Mouse (Mus musculus) hindbrain, embryonic 11.5 days (tissue): Measurements from ENCODE around the gene Mapk3. TPM values are rescaled to one million over a fixed set of nuclear protein-coding genes. Genes with fewer than 3 reads are reported as not detected.

ENCODE experiments used
- ATAC-seq: fragments of 200-750 bp; cut with Nextera tagmentation; 2 replicates; pipeline ENCODE4 v1.8.0; 2017; ENCODE audit warnings: mild to moderate bottlenecking, moderate TSS enrichment, moderate library complexity; ENCODE audit not compliant: low FRiP score
- DNase-seq: peaks from one replicate; pipeline ENCODE4 v3.0.0-alpha.2; 2015; ENCODE audit warnings: low spot score
- H3K27ac ChIP-seq: fragments of 300-500 bp; sonication (generic); 2 replicates; pipeline ENCODE4 v1.5.1; 2014; ENCODE audit warnings: mild to moderate bottlenecking, low read depth, low read length
- H3K27me3 ChIP-seq: fragments of 300-500 bp; sonication (generic); 2 replicates; pipeline ENCODE4 v1.6.1; 2014; ENCODE audit warnings: mild to moderate bottlenecking, low read length, moderate library complexity, mixed read lengths; ENCODE audit not compliant: control insufficient read depth, insufficient read depth
- H3K36me3 ChIP-seq: fragments of 300-500 bp; sonication (generic); 2 replicates; pipeline ENCODE4 v1.6.1; 2014; ENCODE audit warnings: mild to moderate bottlenecking, low read length, moderate library complexity, mixed read lengths; ENCODE audit not compliant: control insufficient read depth, insufficient read depth
- H3K4me1 ChIP-seq: fragments of 300-500 bp; sonication (generic); replicated peaks from 2 replicates; pipeline ENCODE4 v1.6.1; 2014; ENCODE audit warnings: low read length, mixed read lengths; ENCODE audit not compliant: control insufficient read depth, insufficient read depth
- H3K4me2 ChIP-seq: fragments of 300-500 bp; sonication (generic); replicated peaks from 2 replicates; pipeline ENCODE4 v1.6.1; 2014; ENCODE audit warnings: mild to moderate bottlenecking, low read depth, low read length
- H3K4me3 ChIP-seq: fragments of 300-500 bp; sonication (generic); 2 replicates; pipeline ENCODE4 v1.5.1; 2014; ENCODE audit warnings: low read depth, low read length
- H3K9ac ChIP-seq: fragments of 300-500 bp; sonication (generic); 2 replicates; pipeline ENCODE4 v1.6.1; 2014; ENCODE audit warnings: low read depth, low read length
- H3K9me3 ChIP-seq: fragments of 300-500 bp; sonication (generic); 2 replicates; pipeline ENCODE4 v1.6.1; 2016; ENCODE audit warnings: low read length; ENCODE audit not compliant: control insufficient read depth
- WGBS: fragments of 180-500 bp; shearing (Covaris S2); extraction: QIAGEN DNeasy Blood & Tissue Kit; methylation state at CpG from one replicate; pipeline ENCODE4 v1.1.7; 2014; 5-methylcytosine and 5-hydroxymethylcytosine counted together
- polyA plus RNA-seq: library from polyadenylated mRNA; unstranded; fragments of >200 nt; fragmentation: Nextera tagmentation; extraction: Ambion mirVana; gene quantifications from 2 replicates; pipeline ENCODE4 v1.2.1, GENCODE M21; 2014

Mapk3 gene
- polyA plus RNA-seq, 1 experiment from 2014 or later: 51.8 TPM

DNA sequence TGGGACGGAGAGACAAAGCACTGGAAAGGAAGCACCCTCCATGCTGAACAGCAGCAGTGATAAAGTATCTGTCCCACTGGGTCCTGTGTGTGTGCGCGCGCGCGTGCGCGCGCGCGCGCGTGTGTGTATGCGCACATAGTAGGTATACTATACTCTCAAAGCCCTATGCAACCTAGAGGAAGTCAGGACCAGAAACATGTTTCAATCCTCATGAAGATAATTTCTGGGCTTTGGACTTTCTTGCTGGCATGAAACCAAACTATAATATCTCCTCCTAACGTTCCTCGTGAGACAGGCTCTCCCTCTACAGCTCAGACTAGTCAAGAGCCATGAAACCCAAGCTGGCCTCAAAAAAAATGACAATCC lies 41.6 kb downstream of the Mapk3 start:
- Histone ChIP-seq H3K36me3 (peaks cover 5% of the 10 kb centered on the region; the same call in 1 of the 2 replicates), H3K27ac (no peak overlapping the region), H3K4me2 (no peak overlapping the region), H3K4me3 (no peak overlapping the region), H3K9ac (no peak overlapping the region), H3K4me1 (peaks cover 2% of the 10 kb centered on the region), H3K27me3 (no peaks in the 10 kb centered on the region), H3K9me3 (no peaks in the 10 kb centered on the region)
- 96% methylated on average over 16 of the region's 16 CpGs for WGBS
- DNase-seq (no peak), ATAC-seq (no peak)

DNA sequence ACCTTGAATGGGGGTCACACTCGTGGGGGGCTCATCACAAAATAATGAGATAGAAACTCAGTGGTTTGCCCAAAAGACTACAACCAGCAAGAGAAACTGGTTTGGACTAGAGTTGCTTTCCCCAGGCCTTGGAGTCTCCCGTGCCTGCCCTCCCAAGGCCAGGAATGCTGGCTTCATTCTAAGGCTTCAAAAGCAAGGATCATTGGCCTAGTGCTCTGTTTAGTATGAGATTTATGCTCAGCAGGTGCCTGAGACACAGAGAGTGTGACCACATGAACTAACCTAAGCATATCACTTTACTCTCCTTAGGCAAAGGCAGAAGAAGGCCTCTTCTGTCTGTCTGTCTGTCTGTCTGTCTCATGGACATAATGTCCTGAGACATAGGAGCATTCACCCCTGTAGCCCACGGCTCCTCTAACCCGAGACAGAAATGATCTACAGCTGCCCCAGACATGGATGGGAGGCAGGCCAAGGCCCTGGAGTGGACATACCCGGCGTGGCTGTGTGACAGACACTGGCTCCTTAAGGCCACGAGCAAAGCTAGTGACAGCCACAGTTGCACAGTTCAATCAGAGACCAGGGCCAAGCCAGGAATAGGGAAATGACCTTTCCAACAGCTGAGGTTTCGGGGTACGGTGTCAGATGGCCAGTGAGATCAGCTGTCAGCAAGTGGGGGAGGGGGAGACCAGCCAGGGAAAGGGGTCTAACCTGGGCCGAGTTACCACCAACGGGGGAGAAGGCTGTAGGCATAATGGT lies 42.9 kb downstream of the Mapk3 start:
- WGBS: 86% methylated on average over 11 of the region's 11 CpGs
- no peak for DNase-seq
- Histone ChIP-seq H3K4me1 (no peaks in the 10 kb centered on the region; the same call in none of the 2 replicates), H3K9ac (no peak overlapping the region), H3K27me3 (no peaks in the 10 kb centered on the region), H3K36me3 (peaks cover 2% of the 10 kb centered on the region; the same call in 1 of the 2 replicates), H3K27ac (no peak overlapping the region), H3K4me3 (no peak overlapping the region), H3K9me3 (no peaks in the 10 kb centered on the region), H3K4me2 (no peak overlapping the region)
- no peak for ATAC-seq

DNA sequence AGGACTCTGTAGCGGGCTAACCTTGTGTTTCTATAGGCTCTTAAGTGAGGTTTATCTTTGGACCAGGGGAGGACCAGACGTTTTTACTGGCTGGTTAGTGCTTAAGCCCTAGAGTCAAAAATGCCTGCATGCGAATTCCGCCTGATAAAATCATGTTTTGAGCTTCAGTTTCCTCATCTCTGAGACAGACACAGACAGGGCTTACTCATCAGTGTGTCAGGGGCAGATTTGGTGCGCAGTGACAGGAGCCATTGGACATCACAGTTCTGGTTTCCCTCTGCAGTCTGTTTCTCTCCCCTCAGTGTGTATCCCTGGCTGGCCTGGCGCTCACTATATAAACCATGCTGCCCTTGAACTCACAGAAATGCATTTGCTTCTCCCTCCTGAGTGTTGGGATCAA lies 43.8 kb downstream of the Mapk3 start:
- 95% methylated on average over 6 of the region's 6 CpGs for WGBS
- Histone ChIP-seq H3K27me3 (no peaks in the 10 kb centered on the region), H3K36me3 (peaks cover 2% of the 10 kb centered on the region; the same call in 1 of the 2 replicates), H3K4me3 (no peak overlapping the region), H3K4me2 (no peak overlapping the region), H3K4me1 (peaks cover 6% of the 10 kb centered on the region), H3K9ac (no peak overlapping the region), H3K9me3 (no peaks in the 10 kb centered on the region), H3K27ac (no peak overlapping the region)
- DNase-seq: no peak
- no peak for ATAC-seq

DNA sequence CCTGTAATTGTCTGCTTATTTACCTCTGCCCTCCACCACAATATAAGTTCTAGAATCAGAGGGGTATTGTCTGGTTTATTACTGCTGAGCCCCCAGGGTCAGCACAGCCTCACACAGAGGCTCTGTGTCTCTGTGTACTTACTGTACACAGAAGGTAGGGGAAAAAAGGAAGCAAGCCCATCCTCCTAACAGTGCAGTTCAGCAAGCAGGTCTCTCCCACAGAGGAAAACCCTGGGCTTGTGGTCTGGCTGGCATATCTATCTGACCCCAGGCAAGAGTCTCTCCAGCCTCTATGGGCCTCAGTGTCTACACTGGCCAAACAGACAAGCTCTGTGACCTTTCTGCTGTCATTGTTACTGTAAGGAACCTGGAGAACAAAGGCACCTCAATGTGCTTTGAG lies 44.4 kb downstream of the Mapk3 start:
- H3K4me3 ChIP-seq: no peak overlapping the region
- DNase-seq: no peak
- no peak overlapping the region for H3K9ac ChIP-seq
- no peak for ATAC-seq
- H3K27ac ChIP-seq: no peak overlapping the region
- peaks cover 9% of the 10 kb centered on the region for H3K4me1 ChIP-seq
- H3K9me3 ChIP-seq: no peaks in the 10 kb centered on the region
- H3K4me2 ChIP-seq: no peak overlapping the region
- H3K36me3 ChIP-seq: peaks cover 2% of the 10 kb centered on the region; the same call in 1 of the 2 replicates
- no peaks in the 10 kb centered on the region for H3K27me3 ChIP-seq

DNA sequence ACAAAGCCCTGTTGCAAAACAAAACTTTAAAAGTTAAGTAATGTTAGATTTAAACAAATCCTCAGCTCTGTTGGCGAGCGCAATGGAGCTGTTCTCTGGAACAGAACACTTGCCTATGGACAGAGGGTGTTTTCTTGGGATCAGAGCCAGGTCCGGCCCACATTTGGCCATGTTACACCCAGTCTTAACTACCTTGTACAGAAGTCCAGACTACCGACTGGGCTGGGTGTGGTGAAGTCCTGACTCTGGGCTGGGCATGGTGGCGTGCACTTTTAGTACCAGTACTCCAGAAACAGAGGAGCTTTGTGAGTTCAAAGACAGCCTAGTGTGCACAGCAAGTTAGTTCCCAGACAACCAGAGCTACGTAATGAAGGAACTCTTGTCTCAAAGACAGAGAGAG lies 47.6 kb downstream of the Mapk3 start:
- Histone ChIP-seq H3K4me2 (no peak overlapping the region), H3K36me3 (peaks cover 2% of the 10 kb centered on the region; the same call in 1 of the 2 replicates), H3K4me3 (no peak overlapping the region), H3K9ac (no peak overlapping the region), H3K4me1 (peaks cover 9% of the 10 kb centered on the region), H3K27ac (no peak overlapping the region), H3K9me3 (no peaks in the 10 kb centered on the region), H3K27me3 (no peaks in the 10 kb centered on the region)
- ATAC-seq (no peak), DNase-seq (no peak)
- 84% methylated on average over 6 of the region's 6 CpGs for WGBS

DNA sequence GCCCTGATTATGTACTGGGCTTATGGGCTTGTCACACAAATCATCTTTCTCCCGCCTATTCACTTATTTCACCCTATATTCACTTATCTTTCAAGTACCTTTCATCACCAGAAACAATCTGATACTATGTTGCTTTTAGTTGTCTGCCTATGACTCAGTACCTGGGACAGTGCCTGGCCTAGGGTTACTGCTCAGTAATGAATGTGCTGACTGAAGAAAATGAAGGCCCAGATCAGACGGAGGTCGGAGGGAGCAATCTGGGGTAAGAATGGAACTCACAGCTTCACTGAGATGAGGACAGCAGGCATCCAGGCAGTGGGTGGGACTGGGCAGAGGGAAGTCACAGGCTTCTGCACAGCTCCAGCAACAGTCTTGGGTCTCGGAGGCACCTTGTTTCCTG lies 48.0 kb downstream of the Mapk3 start:
- ATAC-seq: no peak
- 66% methylated on average over 4 of the region's 4 CpGs for WGBS
- H3K4me3 ChIP-seq: no peak overlapping the region
- H3K9me3 ChIP-seq: no peaks in the 10 kb centered on the region
- H3K4me1 ChIP-seq: peaks cover 9% of the 10 kb centered on the region
- peak overlapping the region; percentile 81; the same call in 1 of the 2 replicates for H3K9ac ChIP-seq
- DNase-seq: no peak
- no peaks in the 10 kb centered on the region for H3K27me3 ChIP-seq
- peaks cover 2% of the 10 kb centered on the region; the same call in 1 of the 2 replicates for H3K36me3 ChIP-seq
- peak overlapping the region; percentile 85 for H3K4me2 ChIP-seq
- no peak overlapping the region for H3K27ac ChIP-seq

DNA sequence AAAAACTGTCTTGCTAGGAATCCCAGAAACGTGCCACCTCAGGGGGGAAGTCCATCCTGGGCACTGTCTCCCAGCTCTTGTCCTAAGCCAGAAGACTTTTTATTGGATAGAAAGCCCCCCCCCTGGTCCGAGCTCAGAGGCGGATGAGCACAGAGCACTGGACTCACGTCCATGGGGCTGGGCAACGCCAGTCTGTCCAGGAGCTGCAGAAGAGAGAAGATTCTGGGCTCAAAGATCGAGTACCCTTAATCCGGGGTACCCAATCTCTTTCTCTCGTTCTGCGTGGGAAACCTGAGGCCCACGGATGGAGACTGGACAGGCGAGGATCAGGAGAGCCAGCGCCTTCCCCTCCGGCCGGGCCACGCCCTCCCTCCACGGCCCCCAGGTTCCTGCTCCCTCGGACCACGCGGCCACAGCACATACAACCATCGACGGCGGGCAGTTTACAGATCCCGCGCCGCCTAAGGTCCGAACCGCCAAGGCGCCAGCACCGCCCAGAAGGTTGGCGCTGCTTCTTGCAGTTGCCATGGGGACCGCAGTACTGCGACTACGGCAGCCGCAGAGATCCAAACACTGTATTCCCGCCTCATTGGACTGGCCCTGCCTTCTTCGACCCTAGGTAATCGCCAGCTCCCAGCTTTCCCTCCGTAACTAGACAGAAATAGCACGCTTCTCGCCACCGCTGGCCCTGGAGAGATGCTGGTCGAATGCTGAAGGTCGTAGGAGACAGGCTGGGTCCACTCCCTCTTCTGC lies 49.5 kb downstream of the Mapk3 start:
- Histone ChIP-seq H3K4me2 (peak overlapping the region; percentile 85), H3K27ac (peak overlapping the region; percentile 58; the same call in 1 of the 2 replicates), H3K9ac (peak overlapping the region; percentile 81), H3K36me3 (peaks cover 2% of the 10 kb centered on the region; the same call in 1 of the 2 replicates), H3K9me3 (no peaks in the 10 kb centered on the region), H3K4me3 (peak overlapping the region; percentile 60), H3K27me3 (no peaks in the 10 kb centered on the region), H3K4me1 (peaks cover 9% of the 10 kb centered on the region)
- under 1% methylated on average over 39 of the region's 43 CpGs for WGBS
- peak; percentile 88 for DNase-seq
- peak; percentile 93 for ATAC-seq

DNA sequence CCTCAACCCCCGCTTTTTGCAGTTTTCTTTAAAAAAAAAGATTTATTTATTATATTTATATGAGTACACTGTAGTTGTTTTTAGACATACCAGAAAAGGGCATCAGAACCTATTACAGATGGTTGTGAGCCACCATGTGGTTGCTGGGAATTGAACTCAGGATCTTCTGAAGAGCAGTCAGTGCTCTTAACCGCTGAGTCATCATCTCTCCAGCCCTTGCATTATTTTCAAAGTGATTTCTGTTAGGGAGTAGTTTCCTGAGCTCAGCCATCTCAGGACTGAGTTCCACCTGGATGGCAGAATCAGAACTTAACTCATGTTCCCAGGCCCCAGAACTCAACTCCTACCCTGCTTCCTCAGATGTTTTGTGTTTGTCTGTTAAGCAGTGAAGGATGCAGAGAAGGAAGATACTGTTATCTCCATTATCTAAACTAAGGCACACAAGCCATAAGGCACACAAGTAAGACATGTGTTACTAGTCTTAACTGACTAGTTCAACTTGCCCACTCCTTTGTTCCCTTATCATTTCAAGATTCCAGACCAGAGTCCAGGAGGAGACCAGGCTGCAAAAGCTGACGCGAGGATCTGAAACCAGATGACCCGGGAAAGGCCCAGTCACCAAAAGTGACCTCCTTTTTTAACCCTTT lies 50.4 kb downstream of the Mapk3 start:
- H3K4me3 ChIP-seq: no peak overlapping the region
- H3K27ac ChIP-seq: no peak overlapping the region
- no peaks in the 10 kb centered on the region for H3K27me3 ChIP-seq
- 74% methylated on average over 5 of the region's 5 CpGs for WGBS
- peaks cover 9% of the 10 kb centered on the region for H3K4me1 ChIP-seq
- H3K36me3 ChIP-seq: peaks cover 2% of the 10 kb centered on the region; the same call in 1 of the 2 replicates
- no peaks in the 10 kb centered on the region for H3K9me3 ChIP-seq
- H3K4me2 ChIP-seq: peak overlapping the region; percentile 85; the same call in 1 of the 2 replicates
- DNase-seq (no peak), ATAC-seq (no peak)
- no peak overlapping the region; the same call in 1 of the 2 replicates for H3K9ac ChIP-seq
